Mouse (Mus musculus): ENCODE results near the gene Tbx3. TPM values are rescaled to one million over a fixed set of nuclear protein-coding genes. Genes with fewer than 3 reads are reported as not detected.

Tbx3 gene
- polyA plus RNA-seq (2015; fragmentation: Nextera tagmentation; extraction: Ambion mirVana) = 7.9 TPM in 2 replicates

GRCm38 (mm10) chr5:119670566-119671108 is at the start of gene Tbx3:
TSS of gene Tbx3 (plus strand) at chr5:119670669.

Other genes starting within 250 kb of the Tbx3 start
- 0.27 and 0.29 TPM in 2 replicates for gene Tbx5, start 162.0 kb downstream of the Tbx3 start, polyA plus RNA-seq (2015; fragmentation: Nextera tagmentation; extraction: Ambion mirVana)

All from skeletal muscle tissue, postnatal 0 days (tissue).